Mouse (Mus musculus): Measurements from ENCODE around the gene Ntng1.

DNA sequence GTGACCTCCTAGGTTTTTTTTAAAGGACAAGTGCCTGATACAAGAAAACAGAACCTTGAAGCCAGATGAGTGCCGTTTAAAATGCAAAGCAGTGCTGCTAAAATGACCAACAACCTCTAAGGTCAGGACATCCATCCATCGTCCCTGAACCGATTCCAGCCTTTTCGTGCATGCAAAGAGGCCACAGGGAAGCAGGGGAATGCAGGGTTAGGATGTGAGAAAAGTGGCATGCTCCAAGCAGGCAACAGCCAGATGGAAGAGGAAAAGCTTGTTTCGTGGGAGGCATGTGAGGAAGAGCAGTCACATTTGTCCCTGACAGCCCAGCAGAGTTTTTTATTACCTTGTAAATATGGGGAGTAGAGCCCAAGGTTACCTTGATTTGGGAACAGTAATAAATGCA, 360.6 kb downstream of the Ntng1 start:
- TF ChIP-seq CTCF (IDR thresholded peaks at IDR 0.05; ENCODE audit: extremely low read depth, insufficient read depth, low read length) (no peak), POLR2A (IDR thresholded peaks at IDR 0.05; ENCODE audit: extremely low read depth, insufficient read depth, low read length) (no peak)

All from cortical plate, adult 2 months (tissue).